Mouse (Mus musculus) MEL (cell line): ENCODE data around the gene Ssh1.

Experiments used
- CTCF ChIP-seq, 3 experiments: IDR thresholded peaks in 2 of 3; conservative IDR thresholded peaks in 1 of 3; 2 replicates each; pipeline ENCODE4 v1.5.1; 2011 to 2012; ENCODE audit warnings: low read length in 3 of 3, low read depth in 2 of 3, mild to moderate bottlenecking in 2 of 3, improper control_type of control experiment in 1 of 3, inconsistent platforms in 1 of 3, mixed read lengths in 1 of 3, moderate library complexity in 1 of 3; ENCODE audit not compliant: control insufficient read depth in 1 of 3, insufficient read depth in 1 of 3, poor library complexity in 1 of 3, severe bottlenecking in 1 of 3
- E2F4 ChIP-seq: IDR thresholded peaks from 2 replicates; pipeline ENCODE4 v1.6.1; 2011; ENCODE audit warnings: low read depth, low read length, improper control_type of control experiment, borderline replicate concordance
- MAX ChIP-seq: IDR thresholded peaks from 2 replicates; pipeline ENCODE4 v1.6.1; 2011; ENCODE audit warnings: low read length, improper control_type of control experiment
- POLR2A ChIP-seq, 2 experiments: IDR thresholded peaks; 2 replicates each; pipeline ENCODE4 v1.6.1; 2011 to 2012; ENCODE audit warnings: low read length in 2 of 2, mild to moderate bottlenecking in 2 of 2, control low read depth in 1 of 2, improper control_type of control experiment in 1 of 2, low read depth in 1 of 2, moderate library complexity in 1 of 2; ENCODE audit not compliant: control insufficient read depth in 1 of 2, insufficient read depth in 1 of 2, poor library complexity in 1 of 2
- RCOR1 ChIP-seq: IDR thresholded peaks from 2 replicates; pipeline ENCODE4 v1.6.1; 2012; ENCODE audit warnings: low read depth, mild to moderate bottlenecking, inconsistent platforms, low read length, improper control_type of control experiment
- SMC3 ChIP-seq: IDR thresholded peaks from 2 replicates; pipeline ENCODE4 v1.6.1; 2011; ENCODE audit warnings: low read depth, low read length, improper control_type of control experiment
- USF1 ChIP-seq: IDR thresholded peaks from 2 replicates; pipeline ENCODE4 v1.6.1; 2014; ENCODE audit warnings: low read depth, mild to moderate bottlenecking, inconsistent platforms, low read length, improper control_type of control experiment, moderate library complexity

DNA sequence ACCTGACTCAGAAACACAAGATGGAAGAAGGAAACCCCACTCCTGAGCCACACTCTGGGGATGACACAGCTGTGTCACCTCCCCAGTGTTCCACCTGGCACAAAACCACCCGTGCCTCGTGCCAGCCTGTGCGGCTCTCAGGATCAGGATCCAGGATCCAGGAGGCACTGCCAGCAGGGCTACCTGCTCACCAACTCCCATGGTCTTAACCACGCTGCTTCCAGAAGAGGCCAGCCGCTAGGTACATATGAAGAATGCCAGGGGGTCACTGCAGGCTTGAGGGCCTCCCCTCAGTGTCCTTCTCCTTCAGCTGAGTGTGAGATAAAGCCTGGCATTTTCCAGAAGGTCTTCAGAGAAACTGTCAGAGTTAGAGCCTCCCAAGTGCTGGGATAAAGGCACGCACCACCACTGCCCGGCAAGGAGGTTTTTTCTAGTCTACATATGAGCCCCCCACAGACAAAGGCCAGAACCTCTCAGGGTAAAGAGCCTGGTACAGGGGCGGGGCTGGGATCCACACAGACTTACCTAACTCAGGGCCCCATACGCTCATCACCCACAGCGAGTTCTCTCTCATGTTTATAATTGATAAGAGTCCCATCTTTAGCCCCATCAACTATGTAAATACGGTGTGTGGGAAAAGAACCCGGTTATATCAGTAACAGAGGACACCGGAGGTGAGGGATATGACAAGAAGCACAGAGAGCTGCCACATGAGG lies 9.5 kb downstream of the Ssh1 start:
- TF ChIP-seq MAX (no peak), RCOR1 (no peak), USF1 (no peak), SMC3 (no peak), CTCF (IDR thresholded peaks at IDR 0.05 in 2 of 3, conservative IDR thresholded peaks at IDR 0.05 in 1 of 3; ENCODE audit: control insufficient read depth in 1 of 3, insufficient read depth in 1 of 3, low read depth in 2 of 3, low read length in 3 of 3, poor library complexity in 1 of 3, severe bottlenecking in 1 of 3) (no peak), POLR2A (IDR thresholded peaks at IDR 0.05; ENCODE audit: control insufficient read depth in 1 of 2, insufficient read depth in 1 of 2, low read depth in 1 of 2, low read length in 2 of 2, poor library complexity in 1 of 2) (no peak), E2F4 (no peak)
